Mouse (Mus musculus) left cerebral cortex, postnatal 25 days (tissue): ENCODE results near the gene Pld6. TPM values are rescaled to one million over a fixed set of nuclear protein-coding genes. Genes with fewer than 3 reads are reported as not detected.
"Not testable (repeated sequence)": the region's sequence is repeated elsewhere in the genome, so short reads cannot be mapped to it uniquely, and the experiment has no call there.

Source experiments
- DNase-seq, 2 experiments: peaks; one replicate each; pipeline ENCODE4 v3.0.0; 2022; ENCODE audit warnings: low spot score in 2 of 2, mixed read lengths in 1 of 2
- intact Hi-C: fragments of 180-260 bp; cut with DNase I; formaldehyde crosslinking; loops from one replicate; pipeline ENCODE4 v1.15.1; 2025
- total RNA-seq, 2 experiments: library from RNA; stranded (reverse); gene quantifications; 2 replicates each; pipeline ENCODE4 v1.2.3; 2021

Pld6 gene
- total RNA-seq, 2 experiments from 2014 or later = 0.46 to 1.5 TPM

GRCm38 (mm10) chr11:59758191-59758985 lies 29.1 kb downstream of the Pld6 start:
- no peak for DNase-seq
- intact Hi-C loops = no loop called here

DNA sequence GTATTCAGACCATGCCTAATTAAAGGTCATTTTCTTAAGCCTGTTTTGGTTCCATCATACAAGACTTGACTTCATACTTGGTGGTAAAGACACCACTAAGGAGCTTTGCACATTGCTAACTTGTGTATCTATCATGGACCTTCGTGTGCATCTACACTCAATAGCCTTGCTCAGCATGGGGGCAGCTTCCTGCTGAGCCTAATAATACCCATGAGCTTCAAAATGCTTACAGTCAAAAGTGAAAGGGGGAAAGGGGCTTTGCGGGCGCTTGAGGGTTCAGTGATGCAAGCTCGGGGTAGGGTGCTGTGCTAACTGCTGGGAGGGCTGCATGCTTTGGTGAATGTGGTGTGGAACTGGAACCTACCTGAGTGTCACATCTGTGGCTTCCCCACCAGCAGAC lies 31.1 kb downstream of the Pld6 start:
- intact Hi-C loops = no loop called here
- DNase-seq = no peak

DNA sequence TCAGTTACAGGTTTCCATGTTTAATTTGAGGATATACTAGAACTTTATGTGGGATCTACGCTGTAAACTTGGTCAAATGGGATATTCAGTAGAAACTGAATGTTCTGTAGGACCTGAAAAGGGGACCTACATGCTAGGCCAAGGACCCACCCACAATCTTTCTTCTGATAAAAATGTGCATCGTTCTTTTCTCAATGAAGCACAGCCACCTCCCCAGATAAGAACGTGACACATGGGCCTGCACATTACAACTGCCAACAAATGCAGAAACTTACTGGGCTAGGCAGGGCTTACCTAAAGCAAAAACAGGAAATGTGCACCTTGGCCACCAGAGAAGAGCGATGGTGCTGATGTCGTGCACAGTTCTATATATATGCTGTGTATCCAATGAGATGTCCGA lies 32.9 kb downstream of the Pld6 start:
- intact Hi-C loops = no loop called here
- no peak for DNase-seq

DNA sequence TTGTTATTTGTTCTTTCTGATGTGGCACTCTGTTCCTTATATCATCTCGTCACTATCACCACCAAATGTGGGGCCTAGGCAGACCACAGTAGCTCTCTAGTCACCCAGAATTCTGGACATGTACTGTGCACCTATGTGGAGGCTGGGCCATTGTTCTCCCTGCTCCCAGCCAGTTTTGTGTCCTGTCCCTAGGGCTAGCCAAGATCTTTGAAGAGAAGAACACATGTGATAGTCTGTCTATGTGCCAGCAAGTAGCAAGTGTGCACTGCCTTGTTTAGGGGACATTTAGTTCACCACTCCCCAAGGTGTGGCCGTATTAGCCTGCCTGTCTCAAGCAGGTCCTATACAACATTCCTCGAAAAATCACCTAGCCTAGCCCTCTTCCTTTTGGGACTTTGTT lies 38.4 kb downstream of the Pld6 start:
- no peak for DNase-seq
- intact Hi-C loops = loop anchor here (5.0 kb wide), 1 partner anchor 222 kb away; the partner anchor contains the start of gene Zkscan17

GRCm38 (mm10) chr11:59746614-59747013 lies 40.8 kb downstream of the Pld6 start:
- DNase-seq = peak; percentile 47 to 61

DNA sequence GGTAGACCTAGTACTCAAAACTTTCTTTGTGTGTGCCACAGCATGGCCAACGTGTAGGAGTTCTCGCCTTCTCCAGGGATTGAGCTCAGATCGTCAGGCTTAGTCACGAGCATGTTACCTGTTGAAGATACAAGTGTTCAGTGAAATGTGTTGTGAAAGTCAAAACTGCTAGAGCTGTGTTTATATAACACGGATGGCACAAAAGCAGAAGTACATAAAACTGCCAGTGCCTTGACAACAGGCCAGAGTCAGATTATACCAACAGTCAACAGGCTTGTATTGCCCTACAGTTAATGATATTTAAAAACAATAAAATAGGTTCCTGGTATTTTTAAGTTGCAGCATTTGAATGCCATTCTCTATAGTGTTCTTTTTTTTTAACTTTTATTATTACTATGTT lies 41.6 kb downstream of the Pld6 start:
- intact Hi-C loops = loop anchor here (2.0 to 5.0 kb wide), 3 partner anchors 113 to 219 kb away; partner anchors contain the start of gene Zkscan17
- no peak for DNase-seq

More at GRCm38 (mm10) chr11:59746614-59747013, 40.8 kb downstream of the Pld6 start:
- intact Hi-C loops = loop anchor here (2.0 to 5.0 kb wide), 3 partner anchors 114 to 219 kb away; partner anchors contain the start of gene Zkscan17

DNA sequence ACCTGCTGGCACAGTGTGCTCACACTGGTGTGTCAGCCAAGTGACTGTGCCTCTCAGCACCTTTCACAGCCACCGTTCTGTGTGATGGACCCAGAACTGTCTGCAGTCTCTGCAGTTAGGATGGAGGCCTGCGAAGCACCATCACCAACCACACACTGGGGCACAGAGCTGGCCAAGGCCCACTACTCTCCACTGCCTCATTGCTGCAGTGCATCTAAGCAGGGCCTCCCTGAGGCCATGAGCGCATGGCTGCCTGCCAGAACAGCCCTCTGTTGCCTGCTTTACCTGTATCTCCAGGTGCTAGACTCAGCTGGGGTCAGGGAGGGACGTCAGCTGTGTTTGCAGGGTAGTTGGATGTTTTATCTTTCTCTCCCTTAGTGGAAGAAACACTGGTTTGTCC lies 43.1 kb downstream of the Pld6 start:
- DNase-seq = no peak
- intact Hi-C loops = no loop called here

DNA sequence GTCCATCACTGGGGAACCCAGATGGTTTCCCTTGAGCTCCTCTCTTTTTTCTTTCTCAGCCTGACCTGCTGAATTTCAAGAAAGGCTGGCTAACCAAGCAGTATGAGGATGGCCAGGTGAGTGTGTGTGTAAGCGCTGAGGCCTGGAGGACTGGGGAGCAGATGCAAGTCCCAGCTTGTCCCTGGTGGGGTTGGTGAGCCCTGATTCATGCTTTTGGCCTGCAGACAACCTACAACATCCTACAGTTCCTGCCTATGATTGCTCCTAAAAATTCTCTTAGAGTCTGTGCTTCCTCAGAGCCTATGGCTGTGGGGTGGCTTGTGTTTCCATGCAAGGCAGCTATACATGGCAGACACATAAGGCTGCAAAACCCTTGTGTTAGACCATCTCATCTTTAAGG lies 43.7 kb downstream of the Pld6 start:
- intact Hi-C loops = no loop called here
- DNase-seq = peak in 1 of 2 experiments; percentile 41

- DNase-seq = no peak
- intact Hi-C loops = no loop called here
These were observed 44.1 kb downstream of the Pld6 start for GRCm38 (mm10) chr11:59743307-59743706.

DNA sequence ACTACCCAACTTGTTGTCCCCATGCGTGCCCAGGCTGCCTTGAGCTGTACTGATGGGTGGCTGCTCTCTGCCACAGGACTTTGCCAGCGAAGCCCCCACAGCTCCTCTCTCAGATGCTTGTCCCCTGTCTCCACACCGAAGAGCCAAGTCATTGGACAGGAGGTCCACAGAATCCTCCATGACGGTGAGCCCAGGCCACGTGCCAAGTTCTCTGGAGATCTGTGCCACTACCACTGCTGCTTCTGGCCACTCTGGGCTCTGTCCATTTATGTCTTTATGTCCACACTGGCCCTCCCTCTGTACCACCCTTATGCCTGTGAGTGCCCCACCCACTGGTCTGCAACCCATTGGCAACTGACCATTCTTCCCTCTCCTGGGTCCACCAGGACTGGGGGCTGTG lies 45.5 kb downstream of the Pld6 start:
- DNase-seq = no peak
- intact Hi-C loops = no loop called here

GRCm38 (mm10) chr11:59739996-59740395 lies 47.4 kb downstream of the Pld6 start:
- intact Hi-C loops = no loop called here
- no peak for DNase-seq

- intact Hi-C loops = no loop called here
- DNase-seq = no peak
These were observed 50.2 kb downstream of the Pld6 start for GRCm38 (mm10) chr11:59737250-59737649.

GRCm38 (mm10) chr11:59735938-59736337 lies 51.5 kb downstream of the Pld6 start:
- DNase-seq, intact Hi-C loops: not testable (repeated sequence)

GRCm38 (mm10) chr11:59734335-59734734 lies 53.1 kb downstream of the Pld6 start:
- intact Hi-C loops = loop anchor here (5.0 kb wide), 2 partner anchors 72 to 102 kb away; partner anchors contain the start of gene Mprip
- no peak for DNase-seq

Other genes starting within 250 kb of the Pld6 start
- gene Nlrp3, start 246.1 kb downstream of the Pld6 start, total RNA-seq = under 1 TPM; 0.85 to 0.87 TPM
- not detected for gene Olfr222, start 211.4 kb downstream of the Pld6 start, total RNA-seq
- gene Olfr223, start 194.4 kb downstream of the Pld6 start, total RNA-seq = not detected
- 100 to 1,000 TPM; 276 to 292 TPM for gene Mprip, start 126.3 kb downstream of the Pld6 start, total RNA-seq
- 10 to 100 TPM; 46.6 to 51.1 TPM for gene Flcn, start 22.4 kb upstream of the Pld6 start, total RNA-seq
- gene Nt5m, start 51.8 kb upstream of the Pld6 start, total RNA-seq = 10 to 100 TPM; 51.5 to 57.5 TPM
- gene Cops3, start 52.2 kb upstream of the Pld6 start, total RNA-seq = 10 to 100 TPM; 69.4 to 71.9 TPM
- gene Med9, start 160.6 kb upstream of the Pld6 start, total RNA-seq = 10 to 100 TPM; 38.8 to 39.7 TPM
- 10 to 100 TPM in 1 of 2 experiments, 1 to 10 TPM in 1; 9.3 to 12.1 TPM for gene Rasd1, start 177.3 kb upstream of the Pld6 start, total RNA-seq